In the genomic region with DNA sequence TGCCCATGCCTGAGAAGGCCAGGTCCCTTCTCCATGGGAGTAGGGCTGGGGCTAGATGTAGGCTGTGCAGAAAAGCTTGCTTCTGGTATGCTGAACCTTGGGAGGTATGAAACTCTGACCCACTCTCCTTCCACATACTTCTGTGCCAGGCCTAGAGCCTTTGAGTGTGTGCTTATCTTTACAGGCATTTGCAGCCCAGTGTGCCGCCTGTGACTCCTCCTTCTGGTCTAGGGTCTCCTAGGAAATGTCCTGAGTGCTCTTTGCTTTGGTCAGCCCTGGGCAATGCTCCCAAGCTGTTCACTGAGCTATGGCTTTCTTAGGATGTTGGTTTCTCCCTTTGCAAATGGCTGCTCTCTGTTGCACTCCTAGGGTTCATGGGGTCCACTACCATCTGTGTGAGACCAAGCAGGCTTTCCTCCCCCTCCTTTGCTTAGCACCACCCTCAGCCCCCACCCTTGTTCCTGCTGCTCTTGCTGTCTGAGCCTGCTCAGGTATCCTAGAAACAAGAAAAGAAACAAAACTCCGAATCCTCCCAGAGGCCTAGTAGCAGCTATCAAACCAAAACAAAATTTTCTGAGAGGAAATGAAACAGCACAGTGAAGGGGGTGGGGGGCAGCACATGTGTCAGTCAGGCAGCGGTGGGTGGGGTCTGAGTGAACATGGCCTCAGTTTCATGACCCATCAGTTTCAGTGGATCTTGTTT, we compare ENCODE assay signal across 11 mouse cellular contexts. TPM values are rescaled to one million over a fixed set of nuclear protein-coding genes. Genes with fewer than 3 reads are reported as not detected.
DNase-seq lines count a peak whose midpoint lies in the region; ATAC-seq and TF ChIP-seq lines count a peak whose summit lies in the region.
"Had no signal": no experiment of that assay in that cellular context is flagged by ENCODE, and none has a peak within 500 bp of the region (broad histone marks: within the 10 kb centered on the region; RNA-seq: fewer than 3 reads in every experiment).

No protein-coding gene starts in this region.

- no peaks in the 10 kb centered on the region for H3K79me2 ChIP-seq in CH12.LX (replicated peaks; ENCODE audit: control insufficient read depth, extremely low read depth, insufficient read depth, poor library complexity, severe bottlenecking)

- TF ChIP-seq CTCF in CH12.LX (conservative IDR thresholded peaks at IDR 0.05 in 1 of 2, IDR thresholded peaks at IDR 0.05 in 1 of 2; ENCODE audit: low read depth in 2 of 2, low read length in 2 of 2): no peak

- H3K27ac ChIP-seq in heart, embryonic 15.5 days: peak overlapping the region; percentile 59
- H3K27ac ChIP-seq in CH12.LX (ENCODE audit: insufficient read depth, low read depth): no peak overlapping the region
- H3K27ac ChIP-seq in embryonic facial prominence, embryonic 15.5 days (replicated peaks): peak overlapping the region; percentile 11; the same call in 1 of the 2 replicates

- no peaks in the 10 kb centered on the region for H3K9me3 ChIP-seq in heart, embryonic 15.5 days (replicated peaks)
- H3K9me3 ChIP-seq in CH12.LX (replicated peaks; ENCODE audit: low read length): no peaks in the 10 kb centered on the region
- no peaks in the 10 kb centered on the region for H3K9me3 ChIP-seq in embryonic facial prominence, embryonic 15.5 days (replicated peaks)

- H3K4me3 ChIP-seq in heart, embryonic 15.5 days: no peak overlapping the region
- no peak overlapping the region for H3K4me3 ChIP-seq in CH12.LX (replicated peaks in 1 of 3; ENCODE audit: low read depth in 2 of 3, low read length in 2 of 3, poor library complexity in 1 of 3)
- no peak overlapping the region for H3K4me3 ChIP-seq in embryonic facial prominence, embryonic 15.5 days (replicated peaks)

- H3K9ac ChIP-seq in heart, embryonic 15.5 days: no peak overlapping the region
- no peak overlapping the region for H3K9ac ChIP-seq in CH12.LX (ENCODE audit: insufficient read depth, low read depth)
- no peak overlapping the region for H3K9ac ChIP-seq in embryonic facial prominence, embryonic 15.5 days

- peak; percentile 57; the same call in 1 of the 2 replicates for ATAC-seq in heart, embryonic 15.5 days (replicated peaks; ENCODE audit: insufficient number of reproducible peaks, insufficient read depth, low FRiP score, low read depth)
- ATAC-seq in embryonic facial prominence, embryonic 15.5 days (ENCODE audit: insufficient number of reproducible peaks, low FRiP score, low TSS enrichment, low read depth): peak; percentile 47; the same call in 1 of the 2 replicates
- no peak for ATAC-seq in frontal cortex, adult (ENCODE audit: low TSS enrichment)
- ATAC-seq: activated CD4-positive, CD25-positive, alpha-beta regulatory T cell, adult 4 months had no signal

- no peak for TF ChIP-seq RAD21 in CH12.LX (IDR thresholded peaks at IDR 0.05; ENCODE audit: low read depth, low read length)

- in situ Hi-C loops in CH12.LX (cut with MboI; ENCODE audit: low pct_ligation_motif_present, low pct_unique_long_range_greater_than_20kb, low sequenced_read_pairs): no loop called here

- no peaks in the 10 kb centered on the region for H3K27me3 ChIP-seq in heart, embryonic 15.5 days
- no peaks in the 10 kb centered on the region for H3K27me3 ChIP-seq in CH12.LX (replicated peaks)
- H3K27me3 ChIP-seq in embryonic facial prominence, embryonic 15.5 days: no peaks in the 10 kb centered on the region

- 46% methylated on average over 3 of the region's 3 CpGs for WGBS in heart, embryonic 15.5 days
- WGBS in embryonic facial prominence, embryonic 15.5 days: 64% methylated on average over 3 of the region's 3 CpGs

- TF ChIP-seq POLR2A in CH12.LX (IDR thresholded peaks at IDR 0.05; ENCODE audit: low read depth, low read length): no peak

- H3K4me1 ChIP-seq in heart, embryonic 15.5 days (replicated peaks): peaks cover 21% of the 10 kb centered on the region
- H3K4me1 ChIP-seq in CH12.LX (ENCODE audit: control insufficient read depth in 1 of 2, insufficient read depth in 2 of 2): peaks cover 10 to 22% of the 10 kb centered on the region in 2 experiments; a peak in 3 of 4 replicates
- H3K4me1 ChIP-seq in embryonic facial prominence, embryonic 15.5 days: peaks cover 21% of the 10 kb centered on the region

- no peak for DNase-seq in heart, adult 8-10 months (ENCODE audit: low spot score)
- peak; percentile 23 for DNase-seq in CH12.LX (ENCODE audit: extremely low read depth)
- peak; percentile 75 to 82 for DNase-seq in lung, adult 18-20 months
- DNase-seq in frontal cortex, postnatal 25 days (ENCODE audit: low spot score in 2 of 2): no peak
- DNase-seq in layer of hippocampus, adult 8-10 months (ENCODE audit: low spot score in 2 of 2): no peak
- DNase-seq: cerebellum, adult 11 months; thymus, postnatal 36 days had no signal

- TF ChIP-seq EP300 in CH12.LX (IDR thresholded peaks at IDR 0.05; ENCODE audit: low read length): no peak

- H3K4me2 ChIP-seq in heart, embryonic 15.5 days: no peak overlapping the region
- H3K4me2 ChIP-seq in CH12.LX (ENCODE audit: insufficient read depth, low read depth, poor library complexity, severe bottlenecking): no peak overlapping the region
- H3K4me2 ChIP-seq in embryonic facial prominence, embryonic 15.5 days (replicated peaks): no peak overlapping the region

- H3K36me3 ChIP-seq in heart, embryonic 15.5 days: no peaks in the 10 kb centered on the region
- peaks cover 0 to 31% of the 10 kb centered on the region in 2 experiments for H3K36me3 ChIP-seq in CH12.LX (replicated peaks in 1 of 2; ENCODE audit: control insufficient read depth in 1 of 2, insufficient read depth in 1 of 2, low read length in 1 of 2)
- peaks cover 30% of the 10 kb centered on the region for H3K36me3 ChIP-seq in embryonic facial prominence, embryonic 15.5 days

- dilution Hi-C loops in CH12.LX (cut with MboI; ENCODE audit: extremely low pct_ligation_motif_present, extremely low pct_unique_long_range_greater_than_20kb, low sequenced_read_pairs): no loop called here

TF ChIP-seq in CH12.LX, 34 proteins besides CTCF, POLR2A, EP300 and RAD21:
- TF ChIP-seq PAX5 (IDR thresholded peaks at IDR 0.05; ENCODE audit: low read length) (no peak), CHD2 (IDR thresholded peaks at IDR 0.05; ENCODE audit: low read length) (no peak), ZNF384 (IDR thresholded peaks at IDR 0.05; ENCODE audit: low read depth, low read length) (no peak), ELF1 (IDR thresholded peaks at IDR 0.05; ENCODE audit: low read depth, low read length) (no peak), BHLHE40 (IDR thresholded peaks at IDR 0.05; ENCODE audit: low read depth, low read length) (no peak), E2F4 (IDR thresholded peaks at IDR 0.05; ENCODE audit: insufficient replicate concordance, low read depth, low read length) (no peak)
TF ChIP-seq in CH12.LX: peak in this region for 0.

RNA-seq across cellular contexts. Expression of gene Jmjd7, which starts 26.2 kb away (rescaled TPM):
- 12.3 and 16.6 TPM in 2 replicates for polyA plus RNA-seq in heart, embryonic 15.5 days (2015; fragmentation: Nextera tagmentation; extraction: Ambion mirVana)
- total RNA-seq in heart, adult 8-10 months (2022): 1 to 10 TPM; 6.6 to 8.6 (median 7.2) TPM
- total RNA-seq in CH12.LX (2012; rRNA removed): 12.7 and 14.6 TPM in 2 replicates
- total RNA-seq in CH12.LX (2014; rRNA removed): 8.4 and 11.3 TPM in 2 replicates
- 10.6 and 15.0 TPM in 2 replicates for polyA plus RNA-seq in CH12.LX (2012; ENCODE audit: insufficient read length, low read depth)
- 16.7 and 20.8 TPM in 2 replicates for polyA plus RNA-seq in embryonic facial prominence, embryonic 15.5 days (2015; fragmentation: Nextera tagmentation; extraction: Ambion mirVana)
- total RNA-seq in layer of hippocampus, adult 8-10 months (2022): 1 to 10 TPM; 3.6 to 5.7 (median 4.2) TPM

RNA-seq across cellular contexts. Expression of gene Gm28042, which starts 26.3 kb away (rescaled TPM):
- polyA plus RNA-seq in heart, embryonic 15.5 days (2015; fragmentation: Nextera tagmentation; extraction: Ambion mirVana): 3.1 and 4.1 TPM in 2 replicates
- under 1 TPM; 0.16 to 0.59 (median 0.21) TPM for total RNA-seq in heart, adult 8-10 months (2022)
- 1.0 and 1.9 TPM in 2 replicates for total RNA-seq in CH12.LX (2012; rRNA removed)
- 0.77 and 0.84 TPM in 2 replicates for total RNA-seq in CH12.LX (2014; rRNA removed)
- 1.8 and 2.0 TPM in 2 replicates for polyA plus RNA-seq in CH12.LX (2012; ENCODE audit: insufficient read length, low read depth)
- polyA plus RNA-seq in embryonic facial prominence, embryonic 15.5 days (2015; fragmentation: Nextera tagmentation; extraction: Ambion mirVana): 3.7 and 6.1 TPM in 2 replicates
- total RNA-seq in layer of hippocampus, adult 8-10 months (2022): 1 to 10 TPM; 1.9 to 7.8 (median 3.4) TPM

RNA-seq across cellular contexts. Expression of gene Mapkbp1, which starts 28.5 kb away (rescaled TPM):
- polyA plus RNA-seq in heart, embryonic 15.5 days (2015; fragmentation: Nextera tagmentation; extraction: Ambion mirVana): 1.8 and 3.0 TPM in 2 replicates
- total RNA-seq in heart, adult 8-10 months (2022): 1 to 10 TPM; 6.9 to 8.5 (median 8.3) TPM
- total RNA-seq in CH12.LX (2012; rRNA removed) (4.3 and 4.4 TPM in 2 replicates), CH12.LX (2014; rRNA removed) (1.8 and 1.9 TPM in 2 replicates)
- polyA plus RNA-seq in CH12.LX (2012; ENCODE audit: insufficient read length, low read depth): 4.5 and 7.0 TPM in 2 replicates
- 5.2 TPM in 2 replicates for polyA plus RNA-seq in embryonic facial prominence, embryonic 15.5 days (2015; fragmentation: Nextera tagmentation; extraction: Ambion mirVana)
- total RNA-seq in layer of hippocampus, adult 8-10 months (2022): 10 to 100 TPM; 38.0 to 56.3 (median 47.2) TPM

RNA-seq across cellular contexts. Expression of gene Pla2g4b, which starts 32.2 kb away (rescaled TPM):
- 0.90 and 1.3 TPM in 2 replicates for polyA plus RNA-seq in heart, embryonic 15.5 days (2015; fragmentation: Nextera tagmentation; extraction: Ambion mirVana)
- 1 to 10 TPM in 3 of 4 experiments, under 1 TPM in 1; 0.72 to 1.8 (median 1.3) TPM for total RNA-seq in heart, adult 8-10 months (2022)
- total RNA-seq in CH12.LX (2012; rRNA removed) (2.5 and 4.0 TPM in 2 replicates), CH12.LX (2014; rRNA removed) (0.90 and 1.5 TPM in 2 replicates)
- 2.3 and 2.7 TPM in 2 replicates for polyA plus RNA-seq in CH12.LX (2012; ENCODE audit: insufficient read length, low read depth)
- 2.4 and 3.8 TPM in 2 replicates for polyA plus RNA-seq in embryonic facial prominence, embryonic 15.5 days (2015; fragmentation: Nextera tagmentation; extraction: Ambion mirVana)
- total RNA-seq in layer of hippocampus, adult 8-10 months (2022): 1 to 10 TPM; 1.4 to 5.6 (median 3.5) TPM

Comparison
In these comparisons a context has a peak if more than half of its experiments do, and no peak if none do; other contexts are left out.
1. DNase-seq: peak in CH12.LX (single experiment) and lung, adult 18-20 months (2 of 2); none in heart, adult 8-10 months (single experiment), frontal cortex, postnatal 25 days (0 of 2) and layer of hippocampus, adult 8-10 months (0 of 2).
2. RNA of gene Mapkbp1, which starts 28.5 kb away (total RNA-seq): 38.0 to 56.3 TPM in layer of hippocampus, adult 8-10 months; 6.9 to 8.5 TPM in heart, adult 8-10 months and 1.8 to 4.4 TPM in CH12.LX; every median in the first group is over 4 times any median in the second.